Mouse (Mus musculus) ovary, postnatal 36 days (tissue): ENCODE data around the gene Setd5.

ENCODE experiments used
- DNase-seq: peaks from one replicate; pipeline ENCODE4 v3.0.0; 2022; ENCODE audit warnings: low spot score, mixed read lengths

Gene Setd5

GRCm38 (mm10) chr6:113076686-113077516 lies at the start of gene Setd5:
Gene Setd5 (plus strand): TSS chr6:113077365.
- peak; percentile 99 for DNase-seq

GRCm38 (mm10) chr6:113027446-113027845 lies 49.7 kb upstream of the Setd5 start:
- no peak for DNase-seq

- no peak for DNase-seq
Measured at GRCm38 (mm10) chr6:113029006-113029405, 48.2 kb upstream of the Setd5 start.

DNA sequence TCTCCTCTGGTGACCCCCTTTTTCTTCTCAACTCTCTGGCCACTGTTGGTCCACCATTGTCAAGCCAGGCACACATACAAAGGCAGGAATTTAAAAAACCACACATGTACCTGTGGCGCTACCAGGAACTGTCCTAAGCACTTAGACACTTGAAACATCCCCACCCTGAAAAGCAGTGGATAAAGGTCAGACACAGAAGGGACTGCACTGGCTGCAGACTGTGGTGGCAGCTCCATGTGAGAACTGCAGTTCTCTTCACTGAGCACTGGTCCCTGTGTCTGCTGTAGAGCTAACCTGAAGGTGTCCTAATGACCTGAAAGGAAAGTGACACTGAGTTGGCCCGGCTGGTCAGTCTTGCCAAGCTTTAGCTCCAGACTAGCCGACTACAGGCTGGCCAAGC lies 46.6 kb upstream of the Setd5 start:
- DNase-seq, result no peak

DNA sequence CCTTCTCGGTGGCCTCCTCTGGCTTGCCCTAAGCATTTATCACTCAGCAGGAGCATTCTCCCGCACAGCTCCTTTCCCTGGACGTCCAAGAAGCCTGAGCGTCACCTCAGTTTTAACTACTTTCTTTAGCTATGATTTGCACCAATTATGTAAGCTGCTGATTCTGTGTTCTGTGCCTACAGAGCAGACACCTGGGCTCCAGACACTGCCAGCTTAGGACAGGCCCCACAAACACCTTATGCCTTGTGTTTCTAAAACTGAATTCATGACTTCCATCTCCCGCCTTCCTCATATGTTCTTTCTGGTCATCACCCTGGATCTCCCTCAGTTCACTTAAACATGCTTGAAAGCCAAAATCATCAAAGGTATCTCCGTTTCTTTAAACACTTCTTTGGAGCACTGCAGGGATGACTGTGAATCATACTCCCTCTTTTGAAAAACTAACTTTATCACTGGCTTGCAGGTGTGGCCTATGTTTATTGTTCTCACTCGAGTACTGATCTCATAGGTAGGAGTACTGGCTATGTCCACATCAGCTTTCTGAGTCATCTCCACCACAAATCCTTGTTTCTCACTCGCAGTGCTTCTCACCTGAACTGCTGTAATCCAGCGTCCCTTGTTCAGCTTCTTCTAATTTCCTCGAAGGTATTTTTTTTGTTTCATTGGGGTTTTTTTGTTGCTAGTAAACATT lies 46.0 kb upstream of the Setd5 start:
- DNase-seq, result no peak

DNA sequence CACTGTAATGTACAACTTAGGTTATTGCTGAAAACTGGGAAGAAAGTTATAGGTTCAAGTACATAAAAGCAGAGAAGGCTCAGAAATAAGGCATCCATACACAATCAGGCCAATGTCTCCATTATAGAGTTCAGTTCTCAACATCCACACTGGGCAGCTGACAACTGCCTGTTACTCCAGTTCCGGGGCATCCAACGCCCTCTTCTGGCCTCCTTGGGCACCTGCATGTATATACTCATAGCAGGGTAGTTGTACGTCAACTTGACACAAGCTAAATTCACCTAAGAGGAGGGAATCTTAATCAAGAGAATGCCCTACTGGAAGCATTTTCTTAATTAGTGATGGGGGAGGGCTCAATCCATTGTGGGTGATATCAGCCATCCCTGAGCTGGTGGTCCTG lies 45.0 kb upstream of the Setd5 start:
- DNase-seq, result no peak

- DNase-seq, result no peak
Measured at GRCm38 (mm10) chr6:113033185-113033584, 44.0 kb upstream of the Setd5 start.

DNA sequence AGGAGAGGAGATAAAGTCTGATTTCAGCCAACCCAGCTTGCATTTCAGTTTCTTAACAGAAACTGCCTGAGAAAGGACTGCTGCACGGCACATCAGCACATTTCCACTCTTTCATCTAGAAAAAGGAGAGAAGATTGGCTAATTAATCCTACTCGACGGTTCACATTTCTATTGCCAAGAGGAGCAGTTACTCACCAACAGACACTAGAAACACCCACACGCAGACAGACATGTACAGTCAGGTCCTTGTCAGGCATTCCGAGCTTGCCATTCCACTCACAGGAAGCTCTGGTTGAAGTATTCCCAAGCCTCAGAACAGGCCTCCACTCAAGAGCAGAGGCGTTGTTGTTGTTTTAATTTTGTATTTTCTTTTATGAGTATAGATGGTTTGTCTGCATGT lies 42.7 kb upstream of the Setd5 start:
- DNase-seq, result no peak

DNA sequence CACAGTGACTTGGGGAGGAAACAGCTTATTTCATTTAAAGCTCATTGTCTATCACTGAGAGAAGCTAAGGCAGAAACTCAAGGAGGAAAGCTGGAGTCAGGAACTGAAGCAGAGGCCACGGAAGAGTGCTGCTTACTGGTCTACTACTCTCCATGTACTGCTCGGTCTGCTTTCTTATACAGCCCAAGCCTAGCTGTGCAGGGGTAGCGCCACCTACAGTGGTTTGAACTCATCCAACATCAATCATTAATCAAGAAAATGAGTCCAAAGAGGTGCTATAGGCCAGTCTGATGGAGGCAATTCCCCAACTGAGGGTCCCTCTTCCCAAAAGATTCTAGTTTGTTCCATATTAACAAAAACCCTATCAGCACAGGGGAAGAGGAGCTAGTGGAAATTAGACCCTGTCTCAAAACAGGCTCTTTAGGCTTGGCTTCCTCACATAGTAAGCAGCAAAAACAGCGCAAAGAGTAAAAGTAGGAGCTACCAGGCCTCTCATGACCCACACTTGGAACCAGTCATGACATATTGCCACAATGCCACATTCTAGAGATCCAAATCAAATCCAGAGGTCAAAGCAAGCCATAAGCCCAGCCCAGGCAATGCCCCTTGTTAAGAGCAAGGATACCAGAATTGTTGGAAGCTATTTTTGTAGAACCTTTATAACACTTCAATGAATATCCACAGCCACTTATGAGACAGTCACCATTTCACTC lies 40.5 kb upstream of the Setd5 start:
- DNase-seq, result no peak

DNA sequence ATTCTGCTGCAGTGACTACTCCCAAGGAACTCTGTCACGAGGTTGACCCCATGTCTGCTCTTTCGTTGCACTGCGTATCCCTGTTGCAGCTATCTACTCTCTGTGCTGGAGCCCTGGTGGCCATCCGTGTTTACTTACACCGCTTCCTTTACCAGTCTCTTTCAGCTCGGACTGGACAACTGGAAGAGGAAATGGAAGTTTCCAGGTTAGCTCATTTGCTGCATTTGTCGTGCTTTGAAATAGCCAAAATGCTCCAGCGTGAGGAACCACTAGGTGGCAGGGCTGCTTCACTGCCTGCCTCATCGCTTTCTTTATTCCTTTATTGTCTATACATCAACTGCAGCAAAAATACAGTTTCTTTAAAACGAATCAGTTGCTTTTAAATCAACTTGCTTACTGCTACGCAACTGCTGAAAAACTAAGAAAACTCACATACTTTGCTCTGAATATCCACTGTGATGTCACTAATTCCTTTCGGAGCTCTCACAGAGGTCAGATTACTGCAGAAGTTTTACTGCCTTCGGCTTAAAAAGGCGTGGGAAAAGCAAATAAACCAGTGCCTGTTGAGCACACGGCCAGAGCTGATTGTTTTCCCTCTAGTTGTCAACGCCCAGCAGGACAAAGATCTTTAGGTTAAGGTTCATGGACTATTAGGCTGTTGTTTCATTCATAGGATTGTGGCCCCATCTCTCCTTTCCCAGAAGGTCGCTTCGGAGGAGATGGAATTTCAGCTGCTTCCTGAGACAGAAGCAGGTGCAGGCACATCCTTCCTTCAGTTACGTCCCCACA lies 39.0 kb upstream of the Setd5 start:
- peak; percentile 56 for DNase-seq

DNA sequence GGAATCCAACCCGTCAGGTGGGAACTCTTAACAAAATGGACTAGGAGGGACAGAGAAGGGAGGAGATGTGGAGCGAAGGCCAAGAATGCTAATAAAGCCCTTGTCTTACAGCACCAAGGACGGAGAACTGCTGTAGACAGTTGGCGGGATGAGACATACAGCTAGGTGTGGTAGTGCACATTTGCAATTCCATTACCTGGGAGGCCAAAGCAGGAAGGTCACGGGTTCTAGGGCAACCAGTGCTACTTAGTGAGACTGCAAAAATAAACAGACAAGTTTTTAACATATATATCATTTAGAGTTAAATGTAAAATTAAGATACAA lies 38.5 kb upstream of the Setd5 start:
- no peak for DNase-seq

- DNase-seq, result no peak
Measured at GRCm38 (mm10) chr6:113040319-113040718, 36.8 kb upstream of the Setd5 start.

DNA sequence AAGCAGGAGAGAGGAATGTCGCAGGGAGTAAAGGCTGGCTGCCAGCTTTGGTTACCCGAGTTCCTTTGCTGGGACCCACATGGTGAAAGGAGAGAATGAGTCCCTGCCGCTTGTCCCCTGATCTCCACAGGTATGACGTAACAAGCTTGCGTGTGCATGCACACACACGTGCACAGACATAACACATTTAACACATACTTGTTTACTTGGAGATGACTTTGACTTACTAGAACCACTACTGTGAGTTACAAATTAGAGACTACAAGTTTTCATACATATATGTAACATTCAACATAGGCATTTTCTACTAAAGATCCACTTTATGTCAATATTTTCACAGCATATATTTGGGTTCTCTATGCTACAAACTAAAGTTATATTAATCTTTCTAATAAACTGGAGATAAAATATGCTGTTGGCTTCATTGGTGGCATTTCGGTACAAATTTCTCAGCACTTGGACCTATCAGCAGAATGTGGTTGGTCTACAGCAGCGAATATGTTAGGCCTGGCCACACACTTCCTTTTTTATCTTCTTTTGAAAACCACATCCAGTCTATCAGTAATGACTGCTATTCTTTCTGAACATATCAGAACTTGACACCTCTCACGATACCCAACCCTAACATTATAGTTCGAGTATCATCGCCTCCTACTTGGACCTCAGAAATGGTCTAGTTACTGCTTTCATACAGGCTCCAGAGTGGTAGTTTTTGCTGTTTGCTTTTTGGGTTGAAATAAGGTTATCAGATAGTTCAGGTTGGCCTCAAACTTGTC lies 35.8 kb upstream of the Setd5 start:
- DNase-seq, result no peak

GRCm38 (mm10) chr6:113045575-113045974 lies 31.6 kb upstream of the Setd5 start:
- DNase-seq, result no peak

DNA sequence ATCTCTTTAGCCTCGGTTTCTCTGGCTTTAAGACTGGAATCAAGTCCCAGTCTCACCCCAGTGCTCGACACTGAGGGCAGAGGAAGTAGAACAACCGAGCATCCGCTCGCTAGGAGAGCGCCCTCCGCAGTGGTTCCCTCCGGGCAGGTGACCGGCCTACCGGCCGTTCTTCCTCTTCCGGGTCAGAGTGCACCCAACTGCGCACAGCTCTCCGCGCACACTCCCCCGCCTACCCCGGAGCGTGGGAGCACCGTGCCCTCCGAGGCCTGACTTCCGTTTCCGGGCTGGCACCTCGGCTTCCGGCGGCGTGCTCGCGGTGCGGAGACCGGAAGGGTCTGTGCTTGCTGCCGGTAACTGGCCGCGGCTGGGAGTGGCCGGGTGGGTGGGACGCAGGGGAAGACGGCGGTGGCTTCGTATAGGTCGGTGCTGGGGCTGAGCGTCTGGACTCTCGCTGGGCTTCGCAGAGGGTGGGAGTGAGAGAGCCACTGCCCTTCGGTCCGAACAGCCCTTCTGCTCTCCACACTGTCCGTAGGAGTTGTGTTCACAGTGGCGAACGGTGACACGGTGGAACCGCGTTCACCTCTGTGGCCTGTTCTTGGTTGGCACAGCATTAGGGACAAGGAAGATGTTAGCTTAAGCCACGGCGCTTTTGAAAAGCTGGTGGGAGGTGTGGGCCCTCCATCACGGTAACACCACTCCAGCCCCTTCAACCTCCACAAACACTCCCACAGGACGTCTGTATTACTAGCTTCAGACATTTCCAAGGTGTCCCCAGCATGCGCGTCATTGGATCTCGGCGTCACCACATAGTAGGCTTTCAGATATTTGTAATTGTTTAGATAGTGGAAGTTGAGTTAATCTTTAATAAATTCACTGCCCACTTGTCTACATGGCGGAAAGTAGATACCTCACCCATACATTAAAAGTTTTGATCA lies 30.9 kb upstream of the Setd5 start, which contains the start of gene Thumpd3:
TSS of gene Thumpd3 (plus strand) at position 185 of the 935 bp plus-strand sequence.
- peak; percentile 97 for DNase-seq

- no peak for DNase-seq
Measured at GRCm38 (mm10) chr6:113047016-113047746, 30.0 kb upstream of the Setd5 start.

DNA sequence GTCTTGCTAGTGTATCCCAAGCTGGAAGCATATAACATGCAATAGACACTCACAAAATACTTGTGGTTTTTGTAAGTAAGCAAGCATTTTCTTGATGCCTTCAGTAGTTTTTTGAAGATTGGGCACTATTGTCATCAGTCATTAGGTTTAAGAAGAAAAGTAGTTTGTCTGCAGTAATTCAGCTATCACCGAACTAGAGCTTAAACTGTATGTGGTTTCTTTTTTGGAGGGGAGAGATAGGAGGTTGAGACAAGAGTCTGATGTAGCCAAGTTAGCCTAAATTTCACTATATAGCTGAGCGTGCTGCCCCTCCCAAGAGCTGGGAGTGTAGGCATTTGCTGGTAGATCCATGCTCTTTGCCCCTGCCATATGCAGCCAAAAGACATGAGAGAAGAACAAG lies 28.8 kb upstream of the Setd5 start:
- no peak for DNase-seq

- DNase-seq, result no peak
Measured at GRCm38 (mm10) chr6:113049159-113049558, 28.0 kb upstream of the Setd5 start.

DNA sequence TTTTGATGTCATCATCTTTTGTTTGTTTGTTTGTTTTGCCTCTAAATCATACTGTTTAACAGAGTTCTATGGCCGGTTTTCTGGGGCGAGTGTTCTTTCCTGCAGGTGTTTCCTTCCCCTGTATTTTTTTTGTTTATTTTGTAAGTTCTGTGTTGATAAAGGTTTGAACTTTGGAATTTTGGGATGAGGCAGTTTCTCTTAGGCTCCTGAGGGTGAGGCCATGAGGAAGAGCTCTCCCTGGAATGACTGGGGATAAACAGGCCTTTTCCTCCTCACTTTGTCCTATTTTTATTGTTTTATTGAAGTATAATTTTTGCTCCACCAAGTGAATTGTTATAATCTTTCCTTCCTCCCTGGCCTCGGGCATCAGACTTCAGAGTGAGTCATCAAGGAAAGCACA lies 24.2 kb upstream of the Setd5 start:
- DNase-seq, result no peak
